Mouse (Mus musculus) intestine, embryonic 15.5 days (tissue): Measurements from ENCODE around the gene Pex16. TPM values are rescaled to one million over a fixed set of nuclear protein-coding genes. Genes with fewer than 3 reads are reported as not detected.

Experiments used
- polyA plus RNA-seq: library from polyadenylated mRNA; unstranded; fragments of >200 nt; fragmentation: Nextera tagmentation; extraction: Ambion mirVana; gene quantifications from 2 replicates; pipeline ENCODE4 v1.2.1, GENCODE M21; 2015

Gene Pex16
- polyA plus RNA-seq, 1 experiment from 2014 or later: 41.6 TPM

Other genes starting within 250 kb of the Pex16 start
- gene Large2, start 193 bp downstream of the Pex16 start, polyA plus RNA-seq: 10.0 and 11.8 TPM in 2 replicates
- 2.9 and 3.0 TPM in 2 replicates for gene 1700029I15Rik, start 7.9 kb downstream of the Pex16 start, polyA plus RNA-seq
- gene Mapk8ip1, start 26.6 kb downstream of the Pex16 start, polyA plus RNA-seq: 19.4 and 21.3 TPM in 2 replicates
- gene Cry2, start 59.4 kb downstream of the Pex16 start, polyA plus RNA-seq: 14.5 and 15.8 TPM in 2 replicates
- gene Slc35c1, start 85.9 kb downstream of the Pex16 start, polyA plus RNA-seq: 37.3 and 44.5 TPM in 2 replicates
- 4.1 and 4.5 TPM in 2 replicates for gene Chst1, start 225.0 kb downstream of the Pex16 start, polyA plus RNA-seq